Mouse (Mus musculus): ENCODE measurements around the gene Senp3.
"Not testable (repeated sequence)": the region's sequence is repeated elsewhere in the genome, so short reads cannot be mapped to it uniquely, and the experiment has no call there.

The Senp3 gene

DNA sequence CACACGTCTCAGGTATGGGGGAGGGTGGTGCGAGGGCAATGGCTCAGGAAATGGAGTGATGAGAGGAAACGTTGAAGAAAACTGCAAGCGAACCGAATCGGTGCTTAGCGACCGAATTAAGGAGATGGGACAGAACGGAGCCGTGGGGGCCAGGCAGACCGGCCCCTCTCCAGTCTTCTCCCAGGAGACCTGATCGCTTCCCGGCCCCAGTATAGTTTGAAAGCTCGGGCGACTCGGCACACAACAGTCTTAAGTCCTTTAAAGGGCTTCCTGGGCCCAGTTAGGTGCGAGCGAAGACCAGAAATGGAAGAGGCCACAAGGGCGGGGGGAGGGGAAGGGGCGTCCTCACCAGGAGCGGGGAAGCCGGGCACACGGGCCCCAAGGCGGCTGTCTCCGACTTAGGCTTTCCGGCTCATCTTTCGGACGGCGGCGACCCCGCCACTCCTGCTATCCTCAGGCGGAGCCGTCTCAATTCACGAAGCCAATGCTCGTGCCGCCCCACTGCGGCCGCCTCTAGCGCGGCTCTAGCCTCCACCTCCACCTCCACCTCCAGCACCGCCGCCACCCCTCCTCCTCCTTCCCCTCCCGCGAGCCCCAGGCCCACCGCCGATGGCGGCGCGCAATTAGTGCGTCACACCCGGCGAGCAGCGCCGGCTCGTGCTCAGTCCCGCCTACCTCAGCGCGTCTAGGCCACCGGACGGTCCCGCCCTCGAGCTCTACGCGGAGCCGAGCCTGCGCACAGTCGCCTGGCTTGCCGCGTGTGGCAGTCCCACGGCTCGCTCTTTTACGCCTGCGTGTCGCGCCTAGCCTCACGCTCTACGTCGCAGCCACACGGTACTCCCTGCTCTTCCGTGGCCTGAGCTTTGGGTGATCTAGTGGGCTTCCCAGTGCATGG lies at the start of gene Senp3:
Gene Senp3, minus strand, starts transcription at position 771 of the 895 bp plus-strand sequence.
- DNase-seq, result peak; percentile 95 to 98

DNA sequence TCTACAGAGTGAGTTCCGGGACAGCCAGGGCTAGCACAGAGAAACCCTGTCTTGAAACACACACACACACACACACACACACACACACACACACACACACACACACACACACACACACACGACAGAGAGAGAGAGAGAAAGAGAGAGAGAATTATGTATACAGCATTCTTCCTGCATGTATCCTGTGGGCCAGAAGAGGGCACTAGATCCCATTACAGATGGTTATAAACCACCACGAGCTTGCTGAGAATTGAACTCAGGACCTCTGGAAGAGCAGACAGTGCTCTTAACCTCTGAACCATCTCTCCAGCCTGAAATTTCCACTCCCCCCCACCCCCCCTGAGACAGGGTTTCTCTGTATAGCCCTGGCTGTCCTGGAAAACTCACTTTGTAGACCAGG lies 49.5 kb upstream of the Senp3 start:
- not testable (repeated sequence) for DNase-seq

DNA sequence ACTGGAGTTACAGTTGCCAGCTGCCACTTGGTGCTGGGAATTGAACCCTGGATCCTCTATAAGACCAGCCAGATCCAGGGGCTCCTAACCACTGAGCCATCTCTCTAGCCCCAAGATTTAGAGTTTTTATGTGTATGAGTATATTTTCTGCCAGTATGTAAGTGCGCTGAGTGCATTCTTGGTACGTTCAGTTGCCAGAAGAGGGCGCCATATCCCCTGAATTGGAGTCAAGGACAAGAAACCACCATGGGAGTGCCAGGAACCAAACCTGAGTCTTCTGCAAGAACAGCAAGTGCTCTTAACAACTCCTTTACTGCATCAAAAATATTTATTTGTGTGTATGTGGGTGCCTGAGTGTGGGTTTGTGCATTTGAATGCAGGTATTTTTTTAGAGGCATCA lies 47.2 kb upstream of the Senp3 start:
- DNase-seq, result peak; percentile 63 to 69

- DNase-seq, result no peak
These were observed 44.1 kb upstream of the Senp3 start for GRCm38 (mm10) chr11:69725951-69726350.

- no peak for DNase-seq
These were observed 41.2 kb upstream of the Senp3 start for GRCm38 (mm10) chr11:69723074-69723473.

DNA sequence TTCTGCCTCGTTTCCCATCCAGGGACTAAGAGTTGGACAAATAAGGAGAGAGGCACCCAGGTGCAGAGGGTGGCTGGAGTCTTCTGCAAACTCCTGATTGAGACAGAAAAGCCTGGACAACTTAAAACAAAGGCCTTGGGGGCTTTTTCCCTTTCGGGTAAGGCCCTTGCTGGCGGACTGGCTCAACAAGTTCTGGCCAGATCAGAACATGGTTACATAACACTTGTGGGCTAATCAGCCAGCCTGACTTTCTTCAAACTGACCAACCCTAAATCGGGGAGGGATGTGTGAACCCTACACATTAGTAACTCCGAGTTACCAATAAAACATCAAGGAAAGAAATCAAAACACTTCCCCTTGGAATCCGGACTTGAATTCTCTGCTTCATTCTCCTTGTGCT lies 39.0 kb upstream of the Senp3 start:
- DNase-seq, result no peak

- no peak for DNase-seq
These were observed 37.5 kb upstream of the Senp3 start for GRCm38 (mm10) chr11:69719423-69719822.

GRCm38 (mm10) chr11:69718661-69719060 lies 36.8 kb upstream of the Senp3 start:
- DNase-seq, result no peak

- no peak for DNase-seq
These were observed 35.1 kb upstream of the Senp3 start for GRCm38 (mm10) chr11:69716953-69717352.

GRCm38 (mm10) chr11:69715929-69716328 lies 34.0 kb upstream of the Senp3 start:
- DNase-seq, result no peak

DNA sequence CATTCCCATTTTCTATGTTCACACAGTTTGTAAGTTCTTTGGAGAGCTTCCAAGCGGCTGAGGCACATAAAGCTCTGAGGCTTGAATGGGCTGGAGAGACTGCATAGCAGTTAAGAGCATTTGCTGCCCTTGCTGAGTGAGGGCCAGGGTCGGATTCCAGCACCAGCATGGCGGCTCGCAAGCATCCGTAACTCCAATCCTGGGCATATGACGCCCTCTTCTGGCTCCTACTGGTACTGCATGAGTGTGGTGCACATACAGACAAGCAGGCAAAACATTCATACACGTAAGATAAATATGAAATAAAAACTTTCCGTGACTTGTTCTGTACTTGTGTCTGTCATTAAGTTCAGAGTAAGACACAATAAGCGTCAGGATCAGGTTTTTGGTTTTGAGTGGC lies 33.6 kb upstream of the Senp3 start:
- DNase-seq, result no peak

- no peak for DNase-seq
These were observed 32.9 kb upstream of the Senp3 start for GRCm38 (mm10) chr11:69714636-69715329.

- DNase-seq, result no peak
These were observed 31.2 kb upstream of the Senp3 start for GRCm38 (mm10) chr11:69712954-69713672.

DNA sequence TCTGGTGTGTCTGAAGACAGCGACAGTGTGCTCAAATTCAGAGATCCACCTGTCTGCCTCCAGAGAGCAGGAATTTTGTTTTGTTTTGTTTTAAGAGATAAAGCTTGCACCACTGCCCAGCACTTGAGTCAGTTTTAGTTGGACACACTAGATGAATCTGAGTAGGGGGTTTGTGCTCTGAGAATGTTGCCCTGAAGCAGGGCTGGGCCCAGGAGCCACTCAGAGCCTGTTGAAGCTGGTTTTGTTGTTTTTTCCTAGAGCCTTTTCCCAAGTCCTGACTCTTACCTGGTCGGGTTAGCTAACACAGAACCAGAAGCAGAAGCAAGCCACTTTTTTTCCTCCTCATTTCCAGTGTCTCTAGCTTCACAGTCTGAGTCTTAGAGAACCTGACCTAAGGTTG lies 29.2 kb upstream of the Senp3 start:
- DNase-seq, result no peak

DNA sequence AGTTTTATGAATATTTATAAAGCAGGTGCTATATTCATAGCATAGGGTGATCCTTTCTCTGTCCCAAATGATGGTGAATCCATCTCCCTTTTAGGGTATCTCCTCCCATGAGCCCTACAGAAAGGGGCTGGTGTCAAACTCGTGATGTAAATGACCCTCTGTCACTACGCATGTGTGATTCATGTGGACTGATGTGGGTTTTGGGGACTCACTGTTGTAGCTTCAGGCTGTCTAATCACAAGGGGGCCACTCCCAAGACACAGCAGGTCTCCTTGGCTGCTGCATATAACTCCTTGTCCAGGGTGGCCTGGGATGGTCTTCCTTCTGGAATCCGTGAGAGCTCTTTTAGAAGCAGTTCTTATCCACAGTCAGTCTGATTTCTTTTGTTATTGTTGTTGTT lies 28.6 kb upstream of the Senp3 start:
- no peak for DNase-seq

DNA sequence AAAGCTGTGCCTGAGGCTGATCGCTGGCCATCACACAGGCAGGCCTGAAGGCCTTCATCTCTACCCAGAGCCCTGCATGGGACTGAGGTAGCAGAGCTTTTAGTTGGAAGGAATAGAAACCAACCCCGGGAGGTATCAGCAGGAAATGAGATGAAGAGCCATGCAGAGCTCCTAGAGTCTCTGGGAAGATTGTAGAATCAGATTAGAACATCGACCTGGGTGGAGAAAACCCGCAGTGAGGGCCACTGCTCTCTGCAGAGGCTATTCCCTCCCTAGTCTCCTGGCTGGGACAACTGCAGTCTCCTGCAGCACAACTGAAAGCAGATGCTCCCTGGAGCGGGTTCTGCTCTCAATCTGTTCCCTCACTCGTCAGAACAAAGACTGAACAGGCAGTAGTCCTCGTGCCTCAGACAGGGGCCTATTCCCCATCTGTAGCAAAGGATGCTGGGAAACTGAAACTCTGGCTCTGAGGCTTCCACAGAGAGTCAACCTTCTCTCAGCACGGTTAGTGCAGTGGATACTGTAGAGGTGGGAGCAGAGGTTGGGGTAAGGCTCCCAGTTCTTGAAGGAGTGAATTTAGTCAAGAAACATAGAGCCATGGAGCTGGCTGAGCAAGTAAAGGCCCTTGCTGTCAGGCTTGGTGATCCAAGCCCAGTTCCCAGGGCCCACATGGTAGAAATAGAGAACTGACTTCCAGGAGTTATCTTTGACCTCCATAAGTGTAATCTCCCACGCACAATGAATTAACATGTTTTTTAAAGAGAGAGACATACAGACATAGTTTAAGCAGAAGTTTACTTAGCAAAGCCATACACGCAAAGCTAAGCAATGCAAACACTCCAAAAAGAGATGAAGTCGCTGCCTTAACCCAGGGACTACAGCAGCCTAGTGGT lies 27.9 kb upstream of the Senp3 start:
- no peak for DNase-seq

DNA sequence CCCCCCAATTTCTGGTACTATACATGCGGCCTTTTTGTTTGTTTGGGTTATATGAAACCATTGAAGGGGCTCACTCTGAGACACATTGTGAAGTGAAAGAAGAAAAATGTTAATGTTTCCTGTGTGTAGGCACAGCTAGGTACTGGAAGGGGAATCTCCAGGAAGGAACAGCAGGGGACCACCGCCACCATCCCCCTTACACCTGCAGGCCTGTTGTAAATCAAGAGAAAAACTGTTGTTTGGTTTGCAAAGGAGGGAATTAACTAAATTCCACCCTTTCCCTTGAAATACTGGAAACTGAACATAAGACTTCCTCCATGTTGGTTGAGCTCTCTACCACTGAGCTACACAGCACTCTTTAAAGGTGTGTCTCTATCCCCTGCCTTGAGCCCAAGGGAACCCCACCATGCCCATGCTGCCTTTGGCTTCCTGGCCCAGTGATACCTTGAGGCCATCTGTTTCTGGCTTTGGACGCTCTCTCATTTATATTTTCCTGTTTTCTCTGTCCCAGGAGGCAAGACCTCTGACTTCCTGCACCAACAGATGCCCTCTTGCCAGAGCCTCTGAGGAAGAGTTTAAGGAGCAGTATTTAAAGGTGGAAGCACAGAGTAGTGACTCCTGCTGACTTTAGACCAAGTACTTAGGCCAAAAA lies 26.9 kb upstream of the Senp3 start:
- DNase-seq, result no peak

DNA sequence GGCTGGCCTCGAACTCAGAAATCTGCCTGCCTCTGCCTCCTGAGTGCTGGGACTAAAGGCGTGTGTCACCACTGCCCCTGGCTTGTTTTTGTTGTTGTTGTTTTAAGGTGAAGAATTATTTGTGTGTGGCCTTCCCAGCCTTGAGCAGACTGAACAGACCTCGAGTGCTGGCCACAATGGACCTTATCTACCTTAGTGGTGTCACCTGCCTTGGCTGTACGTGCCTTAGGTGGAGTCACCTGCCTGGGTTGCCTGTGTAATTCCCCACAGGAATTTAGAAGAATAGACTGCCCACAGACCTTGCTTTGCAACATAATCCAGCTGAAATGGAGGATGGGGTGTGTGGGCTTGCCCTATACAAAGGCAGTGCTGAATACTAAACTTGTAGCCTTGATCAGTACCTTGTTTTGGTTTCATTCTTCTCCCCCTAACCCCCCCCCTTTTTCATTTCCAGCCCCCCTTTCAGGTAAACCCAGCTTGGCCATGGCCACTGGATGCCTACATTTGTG lies 26.0 kb upstream of the Senp3 start:
- no peak for DNase-seq

- no peak for DNase-seq
These were observed 25.6 kb upstream of the Senp3 start for GRCm38 (mm10) chr11:69707480-69707847.

- no peak for DNase-seq
These were observed 25.0 kb upstream of the Senp3 start for GRCm38 (mm10) chr11:69706775-69707479.

GRCm38 (mm10) chr11:69704613-69705010 lies 22.7 kb upstream of the Senp3 start:
- DNase-seq, result no peak

Measured in thymus, postnatal 36 days (tissue).